Mouse (Mus musculus): ENCODE data around the gene Hils1.

- TF ChIP-seq CTCF (IDR thresholded peaks at IDR 0.05; ENCODE audit: low read depth, low read length) (no peak), TAL1 (conservative IDR thresholded peaks at IDR 0.05; ENCODE audit: low read depth, low read length) (no peak), GATA1 (IDR thresholded peaks at IDR 0.05; ENCODE audit: borderline replicate concordance, low read length) (no peak), POLR2AphosphoS5 (IDR thresholded peaks at IDR 0.05; ENCODE audit: insufficient replicate concordance, low read depth, low read length) (no peak)
Observed at GRCm38 (mm10) chr11:94941121-94941520, 26.3 kb upstream of the Hils1 start.
